Mouse (Mus musculus) CH12F3 (cell line): ENCODE measurements around the gene Ubl7.
"Not testable (repeated sequence)": the region's sequence is repeated elsewhere in the genome, so short reads cannot be mapped to it uniquely, and the experiment has no call there.

Experiments
- in situ Hi-C: fragments of 300-500 bp; cut with MboI; formaldehyde crosslinking; loops from 2 replicates; pipeline ENCODE4 v1.14.3; 2020; ENCODE audit warnings: low sequenced_read_pairs

Gene Ubl7

GRCm38 (mm10) chr9:57910254-57911160 lies at the start of gene Ubl7:
Gene Ubl7 (plus strand): TSS chr9:57910979.
- in situ Hi-C loops, result no loop called here

- in situ Hi-C loops, result no loop called here
These were observed 48.8 kb upstream of the Ubl7 start for GRCm38 (mm10) chr9:57861951-57862471.

GRCm38 (mm10) chr9:57864336-57864735 lies 46.4 kb upstream of the Ubl7 start:
- in situ Hi-C loops, result no loop called here

- in situ Hi-C loops, result no loop called here
These were observed 44.2 kb upstream of the Ubl7 start for GRCm38 (mm10) chr9:57866530-57866929.

- in situ Hi-C loops, result no loop called here
These were observed 43.5 kb upstream of the Ubl7 start for GRCm38 (mm10) chr9:57867236-57867635.

GRCm38 (mm10) chr9:57867880-57868279 lies 42.9 kb upstream of the Ubl7 start:
- in situ Hi-C loops, result no loop called here

GRCm38 (mm10) chr9:57868767-57869166 lies 42.0 kb upstream of the Ubl7 start:
- in situ Hi-C loops, result no loop called here

- in situ Hi-C loops, result no loop called here
These were observed 40.4 kb upstream of the Ubl7 start for GRCm38 (mm10) chr9:57870273-57870816.

- in situ Hi-C loops, result no loop called here
These were observed 36.6 kb upstream of the Ubl7 start for GRCm38 (mm10) chr9:57874134-57874533.

GRCm38 (mm10) chr9:57874994-57875393 lies 35.8 kb upstream of the Ubl7 start:
- in situ Hi-C loops, result no loop called here

- in situ Hi-C loops, result no loop called here
These were observed 31.6 kb upstream of the Ubl7 start for GRCm38 (mm10) chr9:57879213-57879612.

- in situ Hi-C loops, result no loop called here
These were observed 30.5 kb upstream of the Ubl7 start for GRCm38 (mm10) chr9:57880278-57880677.

GRCm38 (mm10) chr9:57881781-57882180 lies 29.0 kb upstream of the Ubl7 start:
- in situ Hi-C loops, result not testable (repeated sequence)

GRCm38 (mm10) chr9:57883413-57883812 lies 27.4 kb upstream of the Ubl7 start:
- in situ Hi-C loops, result no loop called here

GRCm38 (mm10) chr9:57888119-57888518 lies 22.7 kb upstream of the Ubl7 start:
- in situ Hi-C loops, result no loop called here

- in situ Hi-C loops, result no loop called here
These were observed 10.3 kb upstream of the Ubl7 start for GRCm38 (mm10) chr9:57900478-57900877.

- in situ Hi-C loops, result no loop called here
These were observed 9.6 kb upstream of the Ubl7 start for GRCm38 (mm10) chr9:57901197-57901596.

GRCm38 (mm10) chr9:57901601-57902000 lies 9.2 kb upstream of the Ubl7 start:
- in situ Hi-C loops, result no loop called here

- in situ Hi-C loops, result no loop called here
These were observed 8.6 kb upstream of the Ubl7 start for GRCm38 (mm10) chr9:57902132-57902531.

- in situ Hi-C loops, result no loop called here
These were observed 7.1 kb upstream of the Ubl7 start for GRCm38 (mm10) chr9:57903589-57904249.

GRCm38 (mm10) chr9:57904250-57904644 lies 6.5 kb upstream of the Ubl7 start:
- in situ Hi-C loops, result no loop called here

GRCm38 (mm10) chr9:57907206-57907605 lies 3.6 kb upstream of the Ubl7 start:
- in situ Hi-C loops, result no loop called here
